Mouse (Mus musculus): Measurements from ENCODE around the gene Ckmt1.
A peak's percentile ranks its signal among the peaks of the same experiment; 100 is the strongest.
"Not testable (repeated sequence)": the region's sequence is repeated elsewhere in the genome, so short reads cannot be mapped to it uniquely, and the experiment has no call there.

Ckmt1 gene

GRCm38 (mm10) chr2:121357494-121357893, at the start of gene Ckmt1:
Ckmt1 (plus strand) TSS chr2:121357714.
- no peak for DNase-seq

GRCm38 (mm10) chr2:121308997-121309416, 48.5 kb upstream of the Ckmt1 start:
- peak; percentile 15 for DNase-seq

GRCm38 (mm10) chr2:121316278-121316677, 41.2 kb upstream of the Ckmt1 start:
- DNase-seq: no peak

- DNase-seq: peak; percentile 84
These were observed 34.5 kb upstream of the Ckmt1 start for GRCm38 (mm10) chr2:121323041-121323440.

- peak; percentile 84 for DNase-seq
These were observed 33.6 kb upstream of the Ckmt1 start for GRCm38 (mm10) chr2:121323693-121324470.

GRCm38 (mm10) chr2:121329492-121329891, 28.0 kb upstream of the Ckmt1 start:
- DNase-seq: peak; percentile 57

GRCm38 (mm10) chr2:121339057-121339456, 18.5 kb upstream of the Ckmt1 start:
- no peak for DNase-seq

GRCm38 (mm10) chr2:121353156-121353555, 4.4 kb upstream of the Ckmt1 start:
- DNase-seq: no peak

- no peak for DNase-seq
These were observed 3.1 kb upstream of the Ckmt1 start for GRCm38 (mm10) chr2:121354378-121354777.

- peak; percentile 98 for DNase-seq
These were observed 2.5 kb upstream of the Ckmt1 start, which contains the start of gene Ppip5k1 for GRCm38 (mm10) chr2:121354820-121355592. Ppip5k1 (minus strand) TSS chr2:121355396.

- no peak for DNase-seq
These were observed 447 bp downstream of the Ckmt1 start for GRCm38 (mm10) chr2:121357961-121358360.

- peak; percentile 94 for DNase-seq
These were observed 867 bp downstream of the Ckmt1 start for GRCm38 (mm10) chr2:121358381-121358780.

GRCm38 (mm10) chr2:121359461-121359860, 1.9 kb downstream of the Ckmt1 start:
- peak; percentile 31 for DNase-seq

GRCm38 (mm10) chr2:121363656-121364055, 6.1 kb downstream of the Ckmt1 start:
- no peak for DNase-seq

- peak; percentile 47 for DNase-seq
These were observed 11.3 kb downstream of the Ckmt1 start for GRCm38 (mm10) chr2:121368831-121369230.

GRCm38 (mm10) chr2:121370921-121371320, 13.4 kb downstream of the Ckmt1 start:
- no peak for DNase-seq

GRCm38 (mm10) chr2:121372266-121372665, 14.8 kb downstream of the Ckmt1 start:
- no peak for DNase-seq

- no peak for DNase-seq
These were observed 17.3 kb downstream of the Ckmt1 start for GRCm38 (mm10) chr2:121374766-121375165.

- not testable (repeated sequence) for DNase-seq
These were observed 29.6 kb downstream of the Ckmt1 start, which contains the start of gene Strc for GRCm38 (mm10) chr2:121386961-121387575. Strc (minus strand) TSS chr2:121387168.

GRCm38 (mm10) chr2:121396624-121397023, 39.1 kb downstream of the Ckmt1 start:
- DNase-seq: peak; percentile 83

- DNase-seq: no peak
These were observed 45.8 kb downstream of the Ckmt1 start for GRCm38 (mm10) chr2:121403296-121403695.

- DNase-seq: no peak
These were observed 50.6 kb downstream of the Ckmt1 start for GRCm38 (mm10) chr2:121408160-121408559.

GRCm38 (mm10) chr2:121412843-121413386, 55.4 kb downstream of the Ckmt1 start:
- no peak for DNase-seq

Measured in cerebellum, adult 11 months (tissue).